Mouse (Mus musculus): ENCODE data around the gene Ttc9. TPM values are rescaled to one million over a fixed set of nuclear protein-coding genes. Genes with fewer than 3 reads are reported as not detected.

Ttc9 gene
- total and polyA plus RNA-seq, 3 experiments, result 0.07 TPM; not detected in 2

DNA sequence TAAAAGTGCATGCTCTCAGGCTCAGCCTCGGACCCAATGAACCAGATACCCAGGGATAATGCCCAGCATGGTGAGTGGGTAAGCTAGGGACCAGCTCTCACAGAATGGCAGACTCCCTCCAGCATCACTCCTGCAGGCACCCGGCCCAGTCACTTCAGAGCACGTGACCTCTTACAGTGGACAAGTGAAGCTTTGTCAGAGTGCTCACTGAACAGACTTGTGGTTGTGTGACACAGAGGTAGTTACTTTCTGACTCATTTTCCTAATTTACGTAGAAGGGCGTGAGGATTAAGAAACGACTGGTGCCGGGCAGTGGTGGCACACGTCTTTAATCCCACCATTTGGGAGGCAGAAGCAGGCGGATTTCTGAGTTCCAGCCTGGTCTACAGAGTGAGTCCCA is 37.4 kb downstream of the Ttc9 start (continued):
- TF ChIP-seq JUN (IDR thresholded peaks at IDR 0.05; ENCODE audit: insufficient read depth, low read depth, low read length) (0 out of 2 replicates have a peak, but pooled peaks have one; percentile 5), RAD21 (IDR thresholded peaks at IDR 0.05; ENCODE audit: low read depth, low read length) (no peak), EP300 (IDR thresholded peaks at IDR 0.05; ENCODE audit: low read length) (no peak), ZMIZ1 (IDR thresholded peaks at IDR 0.05; ENCODE audit: low read depth, low read length) (no peak), ZKSCAN1 (IDR thresholded peaks at IDR 0.05; ENCODE audit: borderline replicate concordance, low read depth, low read length) (no peak), ETS1 (conservative IDR thresholded peaks at IDR 0.05; ENCODE audit: low read depth, low read length) (no peak), GABPA (IDR thresholded peaks at IDR 0.05; ENCODE audit: insufficient replicate concordance, low read depth, low read length) (no peak), HCFC1 (IDR thresholded peaks at IDR 0.05; ENCODE audit: low read depth, low read length) (no peak), BHLHE40 (IDR thresholded peaks at IDR 0.05; ENCODE audit: low read depth, low read length) (peak; percentile 88), NELFE (IDR thresholded peaks at IDR 0.05; ENCODE audit: low read depth, low read length) (no peak), TBP (conservative IDR thresholded peaks at IDR 0.05; ENCODE audit: low read depth, low read length) (no peak), NRF1 (IDR thresholded peaks at IDR 0.05; ENCODE audit: low read depth, low read length) (no peak)

DNA sequence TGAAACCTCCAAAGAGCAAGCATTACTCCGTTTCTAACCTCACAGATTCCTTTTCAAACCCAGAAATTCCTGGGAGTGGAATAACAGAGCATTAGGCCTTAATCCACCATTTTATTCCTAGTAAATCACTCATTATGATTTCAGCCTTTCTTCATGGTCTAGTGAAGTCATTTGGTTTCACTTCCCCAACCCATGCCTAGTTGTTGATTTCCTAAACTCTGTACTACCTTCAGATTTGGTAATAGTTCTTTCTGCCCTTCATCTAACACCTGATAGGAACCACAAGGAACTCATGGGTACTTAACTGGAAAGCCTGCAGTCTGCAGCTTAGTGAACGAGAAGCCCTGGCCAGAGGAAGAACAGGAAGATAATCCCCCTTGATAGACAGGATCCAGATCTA is 44.5 kb downstream of the Ttc9 start:
- H3K9me3 ChIP-seq (replicated peaks; ENCODE audit: low read length), result no peaks in the 10 kb centered on the region
- peaks cover 0 to 20% of the 10 kb centered on the region in 2 experiments; a peak in 2 of 4 replicates for H3K4me1 ChIP-seq (ENCODE audit: control insufficient read depth in 1 of 2, insufficient read depth in 2 of 2)
- in situ Hi-C loops (cut with MboI; ENCODE audit: low pct_ligation_motif_present, low pct_unique_long_range_greater_than_20kb, low sequenced_read_pairs) (no loop called here), dilution Hi-C loops (cut with MboI; ENCODE audit: extremely low pct_ligation_motif_present, extremely low pct_unique_long_range_greater_than_20kb, low sequenced_read_pairs) (no loop called here)
- H3K79me2 ChIP-seq (replicated peaks; ENCODE audit: control insufficient read depth, extremely low read depth, insufficient read depth, poor library complexity, severe bottlenecking), result no peaks in the 10 kb centered on the region
- H3K4me3 ChIP-seq (replicated peaks in 1 of 3; ENCODE audit: low read depth in 2 of 3, low read length in 2 of 3, poor library complexity in 1 of 3), result no peak overlapping the region
- no peak overlapping the region for H3K9ac ChIP-seq (ENCODE audit: insufficient read depth, low read depth)
- H3K4me2 ChIP-seq (ENCODE audit: insufficient read depth, low read depth, poor library complexity, severe bottlenecking), result 0 out of 2 replicates have a peak overlapping the region, but pooled peaks have one; percentile 29
- H3K27me3 ChIP-seq (replicated peaks), result no peaks in the 10 kb centered on the region
- peak; percentile 58 for DNase-seq (ENCODE audit: extremely low read depth)
- H3K27ac ChIP-seq (ENCODE audit: insufficient read depth, low read depth), result no peak overlapping the region
- H3K36me3 ChIP-seq (replicated peaks in 1 of 2; ENCODE audit: control insufficient read depth in 1 of 2, insufficient read depth in 1 of 2, low read length in 1 of 2), result no peaks in the 10 kb centered on the region
- no peak for TF ChIP-seq RAD21 (IDR thresholded peaks at IDR 0.05; ENCODE audit: low read depth, low read length)
- no peak for TF ChIP-seq SMC3 (IDR thresholded peaks at IDR 0.05; ENCODE audit: low read depth, low read length)
- no peak for TF ChIP-seq NELFE (IDR thresholded peaks at IDR 0.05; ENCODE audit: low read depth, low read length)
- no peak for TF ChIP-seq ZNF384 (IDR thresholded peaks at IDR 0.05; ENCODE audit: low read depth, low read length)
- TF ChIP-seq GABPA (IDR thresholded peaks at IDR 0.05; ENCODE audit: insufficient replicate concordance, low read depth, low read length), result no peak
- no peak for TF ChIP-seq POLR2AphosphoS2 (IDR thresholded peaks at IDR 0.05; ENCODE audit: low read depth, low read length)
- peak; percentile 87 for TF ChIP-seq EP300 (IDR thresholded peaks at IDR 0.05; ENCODE audit: low read length)
- TF ChIP-seq ZKSCAN1 (IDR thresholded peaks at IDR 0.05; ENCODE audit: borderline replicate concordance, low read depth, low read length), result no peak
- TF ChIP-seq ETS1 (conservative IDR thresholded peaks at IDR 0.05; ENCODE audit: low read depth, low read length), result peak; percentile 39
- no peak for TF ChIP-seq ZC3H11A (IDR thresholded peaks at IDR 0.05; ENCODE audit: low read depth, low read length)
- TF ChIP-seq USF2 (conservative IDR thresholded peaks at IDR 0.05; ENCODE audit: low read depth, low read length), result no peak
- no peak for TF ChIP-seq CTCF (conservative IDR thresholded peaks at IDR 0.05 in 1 of 2, IDR thresholded peaks at IDR 0.05 in 1 of 2; ENCODE audit: low read depth in 2 of 2, low read length in 2 of 2)
- no peak for TF ChIP-seq CHD1 (IDR thresholded peaks at IDR 0.05; ENCODE audit: low read depth, low read length)
- no peak for TF ChIP-seq MAFK (IDR thresholded peaks at IDR 0.05; ENCODE audit: insufficient replicate concordance, low read length)
- no peak for TF ChIP-seq MYC (IDR thresholded peaks at IDR 0.05; ENCODE audit: low read depth, low read length)
- TF ChIP-seq USF1 (IDR thresholded peaks at IDR 0.05; ENCODE audit: low read depth, low read length), result no peak
- no peak for TF ChIP-seq MAX (IDR thresholded peaks at IDR 0.05; ENCODE audit: low read length)
- TF ChIP-seq E2F4 (IDR thresholded peaks at IDR 0.05; ENCODE audit: insufficient replicate concordance, low read depth, low read length), result no peak
- no peak; the same call in 1 of the 2 replicates for TF ChIP-seq JUND (conservative IDR thresholded peaks at IDR 0.05; ENCODE audit: low read depth, low read length)
- TF ChIP-seq UBTF (IDR thresholded peaks at IDR 0.05; ENCODE audit: low read depth, low read length), result no peak
- no peak for TF ChIP-seq SIN3A (IDR thresholded peaks at IDR 0.05; ENCODE audit: low read length)
- TF ChIP-seq BHLHE40 (IDR thresholded peaks at IDR 0.05; ENCODE audit: low read depth, low read length), result no peak
- TF ChIP-seq PAX5 (IDR thresholded peaks at IDR 0.05; ENCODE audit: low read length), result no peak
- TF ChIP-seq TCF12 (IDR thresholded peaks at IDR 0.05; ENCODE audit: low read depth, low read length), result no peak
- TF ChIP-seq HCFC1 (IDR thresholded peaks at IDR 0.05; ENCODE audit: low read depth, low read length), result no peak
- TF ChIP-seq NRF1 (IDR thresholded peaks at IDR 0.05; ENCODE audit: low read depth, low read length), result no peak
- TF ChIP-seq MXI1 (IDR thresholded peaks at IDR 0.05; ENCODE audit: low read depth, low read length), result no peak
- no peak for TF ChIP-seq CHD2 (IDR thresholded peaks at IDR 0.05; ENCODE audit: low read length)
- TF ChIP-seq ELF1 (IDR thresholded peaks at IDR 0.05; ENCODE audit: low read depth, low read length), result no peak
- no peak for TF ChIP-seq ZMIZ1 (IDR thresholded peaks at IDR 0.05; ENCODE audit: low read depth, low read length)
- TF ChIP-seq TBP (conservative IDR thresholded peaks at IDR 0.05; ENCODE audit: low read depth, low read length), result peak; percentile 76
- no peak for TF ChIP-seq POLR2A (IDR thresholded peaks at IDR 0.05; ENCODE audit: low read depth, low read length)
- TF ChIP-seq JUN (IDR thresholded peaks at IDR 0.05; ENCODE audit: insufficient read depth, low read depth, low read length), result 0 out of 2 replicates have a peak, but pooled peaks have one; percentile 26
- TF ChIP-seq RCOR1 (conservative IDR thresholded peaks at IDR 0.05; ENCODE audit: low read depth, low read length), result no peak
- no peak for TF ChIP-seq MEF2A (IDR thresholded peaks at IDR 0.05; ENCODE audit: borderline replicate concordance, low read depth, low read length)
- TF ChIP-seq MAZ (IDR thresholded peaks at IDR 0.05; ENCODE audit: low read depth, low read length), result no peak

Data from CH12.LX (cell line).